Mouse (Mus musculus) stomach, embryonic 16.5 days (tissue): ENCODE measurements at regions not wholly inside any gene's neighbourhood (a gene's known extent, or its start where the extent isn't known, plus 50 kb on each side); places are given as distances from the start of the nearest gene placed in this dataset.
"Not testable (repeated sequence)": the region's sequence is repeated elsewhere in the genome, so short reads cannot be mapped to it uniquely, and the experiment has no call there.

Source experiments
- ATAC-seq: fragments of 200-750 bp; cut with Nextera tagmentation; 2 replicates; pipeline ENCODE4 v1.8.0; 2017; ENCODE audit warnings: moderate number of reproducible peaks, moderate TSS enrichment; ENCODE audit not compliant: insufficient read depth, low FRiP score
- H3K27ac ChIP-seq: fragments of 300-500 bp; sonication (generic); 2 replicates; pipeline ENCODE4 v1.5.1; 2014; ENCODE audit warnings: low read length
- H3K27me3 ChIP-seq: fragments of 300-500 bp; sonication (generic); 2 replicates; pipeline ENCODE4 v1.6.1; 2014; ENCODE audit warnings: low read length, control low read depth, mixed read lengths; ENCODE audit not compliant: control insufficient read depth, insufficient read depth
- H3K36me3 ChIP-seq: fragments of 300-500 bp; sonication (generic); 2 replicates; pipeline ENCODE4 v1.6.1; 2014; ENCODE audit warnings: low read length; ENCODE audit not compliant: control insufficient read depth, insufficient read depth
- H3K4me1 ChIP-seq: fragments of 300-500 bp; sonication (generic); 2 replicates; pipeline ENCODE4 v1.6.1; 2014; ENCODE audit warnings: low read length, control low read depth, mixed read lengths; ENCODE audit not compliant: control insufficient read depth, insufficient read depth
- H3K4me2 ChIP-seq: fragments of 300-500 bp; sonication (generic); 2 replicates; pipeline ENCODE4 v1.6.1; 2014; ENCODE audit warnings: low read depth, low read length, mixed read lengths
- H3K4me3 ChIP-seq: fragments of 300-500 bp; sonication (generic); replicated peaks from 2 replicates; pipeline ENCODE4 v1.5.1; 2014; ENCODE audit warnings: mild to moderate bottlenecking, low read length
- H3K9ac ChIP-seq: fragments of 300-500 bp; sonication (generic); 2 replicates; pipeline ENCODE4 v1.6.1; 2014; ENCODE audit warnings: low read length
- H3K9me3 ChIP-seq: fragments of 300-500 bp; sonication (generic); replicated peaks from 2 replicates; pipeline ENCODE4 v1.6.1; 2016; ENCODE audit warnings: low read length, control low read depth; ENCODE audit not compliant: control insufficient read depth
- WGBS: fragments of 180-500 bp; shearing (Covaris S2); extraction: QIAGEN DNeasy Blood & Tissue Kit; methylation state at CpG from one replicate; pipeline ENCODE4 v1.1.7; 2014; 5-methylcytosine and 5-hydroxymethylcytosine counted together

DNA sequence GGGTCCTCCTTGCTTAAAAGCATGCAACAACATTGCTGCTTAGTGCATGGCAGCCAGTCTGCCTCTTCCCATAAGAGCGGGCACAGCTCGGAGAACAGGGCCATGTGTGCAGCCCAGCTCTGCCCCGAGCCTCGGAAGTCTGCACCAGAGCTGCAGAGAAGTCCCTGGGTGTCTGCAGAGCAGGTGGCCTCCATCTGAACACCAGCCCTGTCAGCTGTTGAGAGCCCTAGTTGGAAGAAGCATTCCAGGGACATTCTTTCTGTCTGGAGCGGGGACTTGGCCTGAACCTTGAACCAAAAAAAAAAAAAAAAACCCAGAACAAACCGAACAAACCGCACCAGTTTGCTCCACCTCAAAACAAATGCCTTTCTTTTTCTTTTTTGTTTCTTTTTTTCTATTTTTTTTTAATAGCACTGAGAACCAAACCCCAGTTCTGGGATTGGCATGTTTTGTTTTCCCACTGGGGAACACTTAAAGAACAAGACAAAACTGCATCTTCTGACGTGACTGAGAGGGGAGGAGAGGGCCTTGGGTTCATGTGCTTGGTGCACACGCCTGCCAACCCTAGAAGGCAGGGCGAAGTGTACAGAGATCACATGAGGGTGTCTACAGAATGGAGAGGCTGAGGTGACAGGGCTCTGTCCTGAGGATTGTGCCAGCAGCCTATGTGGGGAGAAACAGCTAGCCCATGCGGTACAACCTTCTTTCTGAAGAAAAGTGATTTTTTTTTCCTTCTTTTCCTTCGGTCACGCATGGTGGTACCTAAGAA is 106.8 kb downstream of the Bod1 start:
- H3K27me3 ChIP-seq = no peaks in the 10 kb centered on the region
- H3K4me2 ChIP-seq = no peak overlapping the region
- 53% methylated on average over 13 of the region's 13 CpGs for WGBS
- H3K9me3 ChIP-seq = peaks cover 2% of the 10 kb centered on the region; the same call in 1 of the 2 replicates
- peaks cover 9% of the 10 kb centered on the region; the same call in 1 of the 2 replicates for H3K4me1 ChIP-seq
- H3K27ac ChIP-seq = peak overlapping the region; percentile 41
- H3K9ac ChIP-seq = no peak overlapping the region
- peak; percentile 63; the same call in 1 of the 2 replicates for ATAC-seq
- H3K4me3 ChIP-seq = no peak overlapping the region
- H3K36me3 ChIP-seq = no peaks in the 10 kb centered on the region

DNA sequence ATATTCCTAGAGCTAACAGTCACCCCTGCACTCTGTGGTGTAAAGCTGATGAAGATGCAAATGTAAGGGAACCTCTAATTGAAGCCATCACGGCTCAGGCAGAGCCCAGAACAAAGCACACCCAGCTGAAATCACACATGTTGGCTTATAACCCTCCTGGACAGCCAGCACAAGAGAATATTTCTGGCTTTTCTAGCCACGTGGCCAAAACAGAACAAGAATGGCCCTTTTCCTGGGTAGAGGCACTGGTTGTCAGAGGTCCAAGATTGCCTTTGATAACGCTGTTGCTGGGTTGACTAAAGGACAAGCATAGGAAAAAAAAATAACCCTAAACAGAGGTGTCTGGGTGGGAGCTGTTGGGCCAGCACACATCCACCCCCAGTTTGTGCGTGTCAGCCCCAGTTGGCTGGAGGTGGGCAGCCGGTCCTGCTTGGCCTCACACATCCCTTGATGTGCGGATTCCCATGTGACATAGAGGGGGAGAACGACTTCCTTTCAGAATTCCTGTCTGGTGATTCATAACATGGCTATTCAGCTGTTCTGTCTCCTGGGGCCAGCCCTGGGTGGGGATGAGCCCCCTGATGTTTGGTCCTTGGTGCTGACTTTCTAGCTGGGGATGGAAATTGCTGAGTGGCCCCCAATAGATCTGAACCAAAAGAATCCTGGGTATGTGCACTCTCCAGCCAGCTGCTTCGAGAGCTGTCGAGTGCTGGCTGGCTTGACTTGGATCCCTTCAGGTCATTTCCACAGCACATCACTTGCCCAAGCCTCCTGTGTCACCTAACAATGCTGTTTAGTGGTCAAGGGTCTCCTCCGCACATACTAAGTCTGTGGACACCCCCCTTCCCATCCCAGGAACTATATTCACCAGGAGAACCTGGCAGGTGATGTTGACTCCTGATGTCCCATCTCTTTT is 107.6 kb downstream of the Bod1 start:
- no peaks in the 10 kb centered on the region for H3K36me3 ChIP-seq
- peak; percentile 43; the same call in 1 of the 2 replicates for ATAC-seq
- H3K4me3 ChIP-seq = no peak overlapping the region
- H3K27ac ChIP-seq = peak overlapping the region; percentile 41; the same call in 1 of the 2 replicates
- H3K27me3 ChIP-seq = no peaks in the 10 kb centered on the region
- WGBS = 35% methylated on average over 10 of the region's 10 CpGs
- no peak overlapping the region for H3K4me2 ChIP-seq
- no peak overlapping the region for H3K9ac ChIP-seq
- peaks cover 9% of the 10 kb centered on the region; the same call in 1 of the 2 replicates for H3K4me1 ChIP-seq
- H3K9me3 ChIP-seq = no peaks in the 10 kb centered on the region

DNA sequence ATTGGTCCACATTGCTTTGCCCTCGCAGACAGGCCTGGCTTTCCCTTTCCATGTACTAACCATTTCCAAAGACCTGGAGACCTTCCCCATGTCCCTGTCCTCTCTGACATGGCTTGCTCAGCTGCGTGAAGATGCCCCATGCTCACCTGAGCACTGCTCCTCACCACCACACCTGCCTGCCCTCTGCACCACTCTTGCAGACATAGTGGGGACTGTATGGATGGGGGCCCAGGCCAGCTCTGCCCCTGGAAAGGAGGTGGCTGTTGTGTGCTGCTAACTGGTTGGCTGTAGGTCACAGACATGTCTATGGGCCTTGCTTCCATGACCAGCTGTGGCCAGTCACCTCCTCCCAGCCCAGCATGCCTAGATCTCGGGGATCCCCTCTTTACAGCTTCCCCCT is 108.7 kb downstream of the Bod1 start:
- no peaks in the 10 kb centered on the region for H3K9me3 ChIP-seq
- H3K27me3 ChIP-seq = no peaks in the 10 kb centered on the region
- no peaks in the 10 kb centered on the region for H3K36me3 ChIP-seq
- ATAC-seq = no peak
- H3K4me3 ChIP-seq = no peak overlapping the region
- peaks cover 9% of the 10 kb centered on the region; the same call in 1 of the 2 replicates for H3K4me1 ChIP-seq
- H3K9ac ChIP-seq = no peak overlapping the region
- H3K27ac ChIP-seq = no peak overlapping the region
- 83% methylated on average over 3 of the region's 3 CpGs for WGBS
- H3K4me2 ChIP-seq = no peak overlapping the region

DNA sequence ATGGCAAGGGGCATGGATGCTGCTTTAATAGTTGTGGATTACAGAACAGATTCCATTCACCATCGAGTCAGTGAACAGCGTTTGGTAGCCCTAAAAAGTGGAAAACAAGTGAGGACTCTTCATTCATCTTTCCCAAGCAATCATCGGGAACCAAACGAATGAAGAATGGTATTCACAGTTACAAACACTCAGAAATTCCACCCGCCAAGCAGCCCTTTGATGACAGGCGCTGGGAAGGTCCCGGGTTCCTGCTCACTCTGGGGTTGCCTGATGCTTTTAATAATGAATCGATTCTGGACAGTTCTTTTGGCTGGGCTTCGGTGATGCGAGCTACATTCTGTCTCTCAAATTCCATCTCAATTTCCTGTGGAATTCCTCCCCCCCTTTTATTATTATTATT is 110.9 kb downstream of the Bod1 start:
- Histone ChIP-seq H3K4me3 (no peak overlapping the region), H3K27me3 (no peaks in the 10 kb centered on the region), H3K9ac (no peak overlapping the region), H3K36me3 (no peaks in the 10 kb centered on the region), H3K4me1 (peaks cover 9% of the 10 kb centered on the region; the same call in 1 of the 2 replicates), H3K27ac (no peak overlapping the region), H3K4me2 (no peak overlapping the region), H3K9me3 (no peaks in the 10 kb centered on the region)
- ATAC-seq = no peak
- WGBS = 73% methylated on average over 10 of the region's 10 CpGs

GRCm38 (mm10) chr11:31555042-31555441 is 116.6 kb downstream of the Bod1 start:
- ATAC-seq = no peak
- H3K4me3 ChIP-seq = no peak overlapping the region
- no peak overlapping the region for H3K27ac ChIP-seq
- no peaks in the 10 kb centered on the region for H3K27me3 ChIP-seq
- no peak overlapping the region for H3K4me2 ChIP-seq
- 0 out of 2 replicates have a peak, but pooled peaks cover 3% of the 10 kb centered on the region for H3K4me1 ChIP-seq
- WGBS = 84% methylated on average over 4 of the region's 4 CpGs
- no peaks in the 10 kb centered on the region for H3K36me3 ChIP-seq
- no peaks in the 10 kb centered on the region for H3K9me3 ChIP-seq
- H3K9ac ChIP-seq = no peak overlapping the region

DNA sequence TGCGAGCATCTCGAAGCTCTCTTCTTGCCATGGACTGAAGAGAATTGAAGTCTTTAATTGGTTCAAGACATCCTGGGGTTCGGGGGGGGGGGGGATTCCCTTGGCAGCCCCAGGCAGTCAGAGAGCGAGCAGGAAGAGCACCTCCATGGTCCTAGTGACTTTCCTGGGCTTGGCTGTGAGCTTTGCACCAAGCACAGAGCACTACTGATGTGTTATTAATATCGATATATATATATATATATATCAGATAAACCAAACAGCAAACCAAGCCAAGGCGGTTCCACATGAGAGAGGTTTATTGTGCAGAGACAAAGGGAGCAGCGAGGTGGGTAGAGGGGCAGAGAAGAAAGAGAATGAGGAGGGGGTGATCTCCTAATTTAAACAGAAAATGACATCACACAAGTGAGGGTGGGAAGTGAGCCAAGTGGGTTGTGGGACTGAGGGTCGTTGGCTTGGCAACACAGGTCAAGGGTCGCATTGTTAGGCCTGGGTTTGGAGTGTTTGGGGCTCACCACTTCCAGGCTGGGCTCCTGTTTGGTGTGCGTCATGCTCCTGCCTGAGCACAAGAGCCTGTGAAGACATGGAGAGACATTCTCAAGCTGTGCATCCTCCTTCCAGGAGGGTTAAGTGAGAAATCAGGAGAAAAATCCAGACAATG is 119.9 kb downstream of the Bod1 start:
- 0 out of 2 replicates have a peak, but pooled peaks cover 3% of the 10 kb centered on the region for H3K4me1 ChIP-seq
- 62% methylated on average over 10 of the region's 10 CpGs for WGBS
- H3K9me3 ChIP-seq = no peaks in the 10 kb centered on the region
- H3K9ac ChIP-seq = no peak overlapping the region
- no peak overlapping the region for H3K4me2 ChIP-seq
- H3K27ac ChIP-seq = no peak overlapping the region; the same call in 1 of the 2 replicates
- no peaks in the 10 kb centered on the region for H3K36me3 ChIP-seq
- no peak overlapping the region for H3K4me3 ChIP-seq
- H3K27me3 ChIP-seq = no peaks in the 10 kb centered on the region
- ATAC-seq = no peak

GRCm38 (mm10) chr11:31550747-31551613 is 120.7 kb downstream of the Bod1 start:
- no peaks in the 10 kb centered on the region for H3K36me3 ChIP-seq
- ATAC-seq = peak; percentile 69; the same call in 1 of the 2 replicates
- no peak overlapping the region for H3K9ac ChIP-seq
- H3K27ac ChIP-seq = peak overlapping the region; percentile 14; the same call in 1 of the 2 replicates
- no peak overlapping the region for H3K4me3 ChIP-seq
- H3K4me2 ChIP-seq = no peak overlapping the region
- 50% methylated on average over 6 of the region's 6 CpGs for WGBS
- no peaks in the 10 kb centered on the region for H3K9me3 ChIP-seq
- H3K4me1 ChIP-seq = 0 out of 2 replicates have a peak, but pooled peaks cover 3% of the 10 kb centered on the region
- H3K27me3 ChIP-seq = no peaks in the 10 kb centered on the region

DNA sequence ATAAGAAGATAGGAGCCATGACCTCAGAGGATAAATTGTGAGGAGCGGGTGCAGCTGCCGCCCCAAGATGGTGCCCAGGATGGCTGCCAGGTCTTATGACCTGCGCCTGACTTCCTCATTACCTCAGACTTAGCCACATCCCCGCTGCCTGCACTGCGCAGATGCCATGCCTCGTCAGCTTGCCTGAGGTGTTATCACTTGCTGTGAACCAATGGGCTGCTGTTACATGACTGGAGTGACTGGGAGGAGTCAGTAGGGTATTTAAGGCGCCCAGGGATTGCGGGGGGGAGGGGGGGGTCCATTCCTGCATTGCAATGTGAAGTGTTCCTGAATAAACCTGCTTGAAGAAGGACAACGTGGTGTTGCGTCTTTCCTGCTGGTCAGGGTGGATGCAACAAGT is 126.2 kb downstream of the Bod1 start:
- H3K27me3 ChIP-seq, H3K9ac ChIP-seq, ATAC-seq, H3K4me1 ChIP-seq, H3K4me3 ChIP-seq, H3K4me2 ChIP-seq, H3K27ac ChIP-seq, H3K9me3 ChIP-seq, H3K36me3 ChIP-seq: not testable (repeated sequence)
- 86% methylated on average over 10 of the region's 10 CpGs for WGBS
